Mouse (Mus musculus): ENCODE results near the gene Gm10272.
"Not testable (repeated sequence)": the region's sequence is repeated elsewhere in the genome, so short reads cannot be mapped to it uniquely, and the experiment has no call there.

Gene Gm10272

DNA sequence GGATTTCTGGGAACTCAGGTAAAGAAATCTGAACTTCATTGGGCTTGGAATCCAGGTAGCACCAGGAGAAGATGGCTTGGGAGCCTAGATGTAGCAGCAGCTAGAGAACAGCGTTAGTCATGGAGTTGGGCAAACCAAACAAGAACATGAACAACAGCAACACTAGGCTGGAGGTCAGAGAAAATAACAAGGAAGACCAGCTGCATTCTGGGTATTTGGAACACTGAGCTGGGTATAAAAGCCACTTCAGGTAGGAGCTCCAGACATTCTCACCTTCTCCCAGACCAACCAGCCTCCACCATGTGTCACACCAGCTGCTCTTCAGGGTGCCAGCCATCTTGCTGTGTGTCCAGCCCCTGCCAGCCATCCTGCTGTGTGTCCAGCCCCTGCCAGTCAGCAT is at the start of gene Gm10272:
Gene Gm10272 (plus strand): TSS at position 301 of the 400 bp plus-strand sequence.
- no peak for DNase-seq (ENCODE audit: extremely low spot score, low spot score)

DNA sequence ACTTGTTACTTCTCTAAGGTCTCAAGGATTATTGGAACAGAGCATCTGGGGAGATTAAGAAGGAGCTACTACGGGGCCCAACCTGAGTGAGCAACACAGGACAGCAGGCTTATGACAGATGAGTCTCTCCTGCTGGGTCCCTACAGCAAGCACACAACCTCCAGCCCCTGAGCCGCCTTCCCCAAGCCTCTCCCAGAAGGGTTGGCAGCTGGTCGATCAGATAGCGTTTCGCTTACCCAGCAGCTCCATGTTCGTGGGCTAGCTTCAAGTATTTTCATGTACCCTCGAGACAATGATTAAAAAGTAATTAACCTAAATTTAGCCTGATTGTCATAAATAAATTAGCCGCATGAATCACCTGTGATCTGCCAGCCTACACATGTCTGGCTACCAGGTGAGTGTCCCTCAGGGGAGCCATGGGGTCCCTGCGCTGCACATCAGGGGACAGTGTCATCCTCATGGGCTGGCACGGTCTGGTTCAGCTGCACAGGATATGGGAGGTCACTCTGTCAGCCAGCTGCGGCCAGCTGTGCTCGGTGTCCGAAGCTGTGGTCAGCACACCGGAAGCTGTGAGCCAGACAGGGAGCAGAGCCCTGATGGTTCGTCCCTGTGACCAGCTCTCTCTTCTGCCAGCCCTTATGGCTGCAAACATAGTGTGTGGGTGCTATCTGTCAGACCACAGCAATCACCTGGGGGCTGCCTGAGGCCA is 48.0 kb upstream of the Gm10272 start:
- no peak for DNase-seq (ENCODE audit: extremely low spot score, low spot score)

DNA sequence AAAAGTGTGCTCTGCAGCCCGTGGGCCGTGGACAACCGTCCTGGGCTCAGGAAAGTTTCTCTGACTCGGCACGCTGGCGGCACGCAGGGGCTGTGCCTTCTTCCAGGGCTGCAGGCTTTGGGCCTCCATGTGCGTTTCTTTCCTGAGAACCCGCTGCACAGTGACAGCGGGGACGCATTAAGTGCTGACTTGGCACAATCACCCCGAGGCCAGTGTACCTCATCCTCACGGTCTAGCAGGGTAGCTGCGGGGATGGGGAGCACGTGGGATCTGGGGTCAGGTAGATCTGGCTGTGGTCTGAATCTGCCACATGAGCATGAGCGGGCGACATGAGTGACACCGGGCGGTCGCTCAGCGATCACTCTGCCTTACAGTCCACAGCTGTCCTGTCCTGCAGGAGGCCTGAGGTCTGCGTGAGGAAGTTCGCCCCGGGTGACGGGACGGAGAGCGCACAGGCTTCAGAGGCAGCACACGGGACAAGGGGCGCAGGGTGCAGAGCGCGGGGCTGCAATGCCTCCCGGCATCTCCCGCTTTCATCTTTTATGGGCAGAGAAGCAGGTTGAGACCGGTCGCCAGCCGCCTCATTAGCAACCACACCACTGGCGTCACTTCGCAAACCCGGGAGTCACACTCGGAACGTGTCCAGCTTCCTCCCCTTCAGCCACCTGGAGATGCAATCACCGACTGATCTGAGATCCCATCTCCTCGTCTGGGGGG is 42.3 kb upstream of the Gm10272 start:
- DNase-seq (ENCODE audit: extremely low spot score, low spot score) = no peak

DNA sequence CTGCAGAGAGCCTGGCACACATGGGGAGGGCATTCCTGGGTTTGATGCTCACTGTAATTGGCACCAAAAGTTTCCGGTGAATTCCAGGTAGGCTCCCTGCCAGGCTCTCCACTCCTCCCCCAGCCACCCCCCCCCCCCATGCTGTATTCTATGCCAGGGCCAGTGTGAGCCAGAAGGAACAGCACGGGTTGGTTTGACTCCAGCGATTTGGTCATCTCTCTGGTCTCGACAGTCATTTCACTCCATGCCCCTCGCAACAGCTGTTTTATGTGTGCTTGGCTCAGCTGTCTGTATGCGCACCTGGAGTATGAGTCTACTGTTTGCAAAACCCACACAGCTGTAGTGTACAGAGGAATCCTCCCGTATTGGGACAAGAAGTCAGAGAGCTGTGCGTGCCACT is 40.1 kb upstream of the Gm10272 start:
- DNase-seq (ENCODE audit: extremely low spot score, low spot score) = no peak

DNA sequence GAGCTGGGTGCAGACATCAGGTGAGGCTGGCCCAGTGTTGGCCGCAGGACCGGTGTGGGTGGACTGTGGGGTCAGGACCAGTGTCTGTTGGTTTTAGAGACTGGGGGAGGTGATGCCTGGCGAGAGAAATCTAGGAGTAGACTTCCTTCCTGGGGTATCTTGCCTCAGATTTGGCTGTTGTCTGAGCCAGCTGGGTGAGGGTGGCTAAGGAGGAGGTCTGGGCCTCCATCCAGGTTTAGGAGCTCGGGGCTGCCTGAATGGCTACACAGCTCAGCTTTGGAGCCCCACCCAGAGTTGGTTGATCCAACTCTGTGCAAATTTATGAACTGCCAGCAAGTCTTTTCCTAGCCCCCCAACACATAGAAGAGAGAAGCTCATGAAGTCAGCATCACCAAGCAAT is 39.0 kb upstream of the Gm10272 start:
- DNase-seq (ENCODE audit: extremely low spot score, low spot score) = no peak

- no peak for DNase-seq (ENCODE audit: extremely low spot score, low spot score)
These were observed 35.7 kb upstream of the Gm10272 start for GRCm38 (mm10) chr10:77670710-77671109.

DNA sequence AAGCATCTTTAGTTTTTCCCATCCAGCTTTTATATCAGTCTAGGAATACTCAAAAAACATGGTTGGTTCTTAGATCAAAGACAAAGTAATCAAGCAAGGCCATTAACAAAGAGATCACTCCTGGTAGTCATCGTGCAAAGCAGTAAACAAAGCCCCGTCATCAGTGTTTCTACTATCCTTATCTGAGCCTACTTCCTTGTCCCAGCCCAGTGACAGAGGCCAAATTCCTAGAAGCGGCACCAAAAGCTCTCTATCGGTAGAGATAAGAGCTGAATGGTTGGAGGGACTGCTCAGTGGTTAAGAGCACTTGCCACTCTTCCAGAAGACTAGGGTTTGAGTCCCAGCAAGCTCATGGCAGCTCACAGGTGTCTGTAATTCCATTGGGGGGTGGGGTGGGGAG is 34.9 kb upstream of the Gm10272 start:
- no peak for DNase-seq (ENCODE audit: extremely low spot score, low spot score)

DNA sequence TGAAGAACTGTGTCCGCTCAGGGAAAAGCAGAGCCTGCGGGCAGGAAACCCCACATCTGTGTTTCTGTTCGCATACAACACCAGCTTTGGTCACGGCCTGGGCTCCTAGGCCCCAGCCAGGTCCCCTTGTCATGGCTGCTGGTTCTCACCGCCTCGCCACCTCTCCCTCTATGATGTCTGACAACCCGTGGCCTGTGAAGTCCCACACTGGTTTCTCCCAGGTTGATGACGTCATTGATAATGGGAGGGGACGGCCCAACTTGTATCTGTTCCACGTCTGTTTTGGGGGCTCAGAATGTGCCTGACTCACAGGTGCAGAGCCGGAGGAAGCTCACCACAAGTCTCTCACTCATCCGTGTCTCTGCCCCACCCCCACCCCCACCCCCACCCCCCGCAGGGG is 32.7 kb upstream of the Gm10272 start:
- DNase-seq (ENCODE audit: extremely low spot score, low spot score) = no peak

- DNase-seq (ENCODE audit: extremely low spot score, low spot score) = peak; percentile 39
These were observed 28.9 kb upstream of the Gm10272 start for GRCm38 (mm10) chr10:77677562-77677961.

GRCm38 (mm10) chr10:77682994-77683393 is 23.4 kb upstream of the Gm10272 start:
- DNase-seq (ENCODE audit: extremely low spot score, low spot score) = no peak

GRCm38 (mm10) chr10:77684181-77684580 is 22.2 kb upstream of the Gm10272 start:
- peak; percentile 33 for DNase-seq (ENCODE audit: extremely low spot score, low spot score)

GRCm38 (mm10) chr10:77685895-77686664 is 20.3 kb upstream of the Gm10272 start, which contains the start of gene Tspear:
TSS of gene Tspear (plus strand) at chr10:77686569.
- DNase-seq (ENCODE audit: extremely low spot score, low spot score) = no peak

DNA sequence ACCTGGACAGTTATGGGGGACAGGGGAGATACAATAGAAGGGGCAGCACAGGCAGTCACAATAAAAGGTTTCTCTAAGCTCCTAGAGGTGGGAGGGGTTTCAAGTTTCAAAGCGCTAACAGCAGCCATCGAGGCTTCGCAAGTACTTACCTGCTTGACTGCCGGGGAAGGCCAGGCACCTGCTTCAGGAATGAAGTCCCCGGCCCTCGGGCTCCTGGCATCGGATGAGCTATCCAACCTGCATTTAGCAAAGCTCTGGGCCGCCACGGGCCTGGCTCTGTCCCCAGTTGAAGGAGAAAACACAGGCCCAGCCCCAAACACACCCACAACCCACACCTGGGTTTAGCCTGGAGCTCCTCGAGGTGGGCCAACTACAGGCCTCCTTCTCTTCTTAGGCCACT is 19.4 kb upstream of the Gm10272 start:
- DNase-seq (ENCODE audit: extremely low spot score, low spot score) = no peak

DNA sequence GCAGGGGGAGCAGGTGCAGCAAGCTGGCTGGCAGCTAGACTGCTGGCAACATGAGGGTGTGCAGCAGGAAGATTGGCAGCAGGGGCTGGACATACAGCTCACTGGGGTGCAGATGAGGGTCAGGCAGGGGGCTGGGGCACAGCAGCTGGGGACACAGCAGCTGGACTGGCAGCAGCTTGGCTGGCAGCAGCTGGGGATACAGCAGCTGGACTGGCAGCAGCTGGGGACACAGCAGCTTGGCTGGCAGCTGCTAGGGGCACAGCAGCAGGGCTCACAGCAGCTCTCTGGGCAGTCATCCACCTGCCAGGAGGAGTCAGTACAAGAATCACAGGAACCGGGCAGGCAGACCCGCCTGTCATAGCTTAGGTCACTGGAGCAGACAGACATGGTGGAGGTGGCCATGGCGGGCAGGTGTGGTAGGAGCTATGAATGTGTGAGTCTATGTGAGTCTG is 16.0 kb upstream of the Gm10272 start, which contains the start of gene Gm19402:
Gene Gm19402 (minus strand): TSS at position 402 of the 452 bp plus-strand sequence.
- not testable (repeated sequence) for DNase-seq (ENCODE audit: extremely low spot score, low spot score)

DNA sequence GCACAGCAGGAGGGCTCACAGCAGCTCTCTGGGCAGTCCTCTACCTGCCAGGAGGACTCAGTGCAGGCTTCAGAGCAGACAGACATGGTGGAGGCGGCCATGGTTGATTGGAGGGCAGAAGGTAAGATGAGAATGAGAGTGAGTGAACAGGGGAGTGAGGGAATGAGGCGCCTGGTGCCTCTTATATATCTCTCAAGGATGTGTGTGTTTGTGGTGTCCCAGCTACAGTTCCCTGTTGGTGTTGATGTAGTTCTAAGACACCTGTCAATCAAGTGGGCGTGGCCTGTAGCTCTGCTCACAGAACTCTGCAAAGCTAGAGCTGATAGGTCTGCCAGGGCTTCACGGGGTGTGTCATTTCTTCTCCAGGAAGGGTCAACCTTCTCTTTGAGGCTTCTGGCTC is 9.3 kb upstream of the Gm10272 start, which contains the start of gene Gm9508:
Gene Gm9508 (minus strand): TSS at position 101 of the 400 bp plus-strand sequence.
- DNase-seq (ENCODE audit: extremely low spot score, low spot score) = no peak

- DNase-seq (ENCODE audit: extremely low spot score, low spot score) = no peak
These were observed 3.4 kb downstream of the Gm10272 start for GRCm38 (mm10) chr10:77709831-77710230.

DNA sequence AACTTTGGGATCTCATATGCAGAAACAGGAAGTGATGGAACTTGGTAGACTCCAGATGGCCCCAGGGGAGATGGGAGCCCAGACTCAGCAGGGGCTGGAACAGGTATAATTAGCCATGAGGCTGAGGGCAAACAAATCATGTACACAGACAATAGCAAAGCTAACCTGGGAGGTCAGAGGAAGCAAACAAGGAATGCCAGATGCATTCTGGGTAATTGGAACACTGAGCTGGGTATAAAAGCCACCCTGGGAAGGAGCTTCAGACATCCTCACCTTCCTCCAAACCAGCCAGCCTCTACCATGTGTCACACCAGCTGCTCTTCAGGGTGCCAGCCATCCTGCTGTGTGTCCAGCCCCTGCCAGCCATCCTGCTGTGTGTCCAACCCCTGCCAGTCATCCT is 4.7 kb downstream of the Gm10272 start, which contains the start of gene Gm10024:
Gene Gm10024 (plus strand): TSS at position 301 of the 400 bp plus-strand sequence.
- DNase-seq (ENCODE audit: extremely low spot score, low spot score) = not testable (repeated sequence)

DNA sequence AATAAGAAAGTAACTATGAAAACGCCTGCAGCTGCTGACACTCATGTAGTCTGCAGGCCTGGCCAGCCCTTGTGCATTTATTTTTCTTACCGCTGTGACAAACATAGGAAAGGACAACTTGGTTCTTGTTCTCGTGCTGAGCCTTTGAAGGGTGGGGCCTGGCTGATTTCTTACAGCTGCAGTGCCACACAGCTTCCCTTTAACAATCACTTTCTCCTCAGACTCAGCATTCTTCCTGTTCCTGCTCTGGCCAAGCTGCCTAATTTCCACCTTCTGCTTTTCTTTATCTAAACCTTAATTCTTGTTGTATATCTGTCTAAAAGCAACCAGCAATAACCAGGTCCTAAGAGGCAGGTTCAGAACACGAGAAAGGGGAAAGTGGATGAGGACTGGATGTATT is 7.3 kb downstream of the Gm10272 start:
- no peak for DNase-seq (ENCODE audit: extremely low spot score, low spot score)

- DNase-seq (ENCODE audit: extremely low spot score, low spot score) = no peak
These were observed 9.1 kb downstream of the Gm10272 start, which contains the start of gene Gm10142 for GRCm38 (mm10) chr10:77715507-77715906. TSS of gene Gm10142 (plus strand) at chr10:77715807.

DNA sequence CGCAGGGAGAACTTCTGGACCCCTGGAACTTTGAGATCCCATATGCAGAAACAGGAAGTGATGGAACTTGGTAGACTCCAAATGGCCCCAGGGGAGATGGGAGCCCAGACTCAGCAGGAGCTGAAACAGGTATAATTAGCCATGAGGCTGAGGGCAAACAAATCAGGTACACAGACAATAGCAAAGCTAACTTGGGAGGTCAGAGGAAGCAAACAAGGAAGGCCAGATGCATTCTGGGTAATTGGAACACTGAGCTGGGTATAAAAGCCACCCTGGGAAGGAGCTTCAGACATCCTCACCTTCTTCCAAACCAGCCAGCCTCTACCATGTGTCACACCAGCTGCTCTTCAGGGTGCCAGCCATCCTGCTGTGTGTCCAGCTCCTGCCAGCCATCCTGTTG is 13.9 kb downstream of the Gm10272 start, which contains the start of gene Krtap12-1:
Gene Krtap12-1 (plus strand): TSS at position 301 of the 400 bp plus-strand sequence.
- not testable (repeated sequence) for DNase-seq (ENCODE audit: extremely low spot score, low spot score)

DNA sequence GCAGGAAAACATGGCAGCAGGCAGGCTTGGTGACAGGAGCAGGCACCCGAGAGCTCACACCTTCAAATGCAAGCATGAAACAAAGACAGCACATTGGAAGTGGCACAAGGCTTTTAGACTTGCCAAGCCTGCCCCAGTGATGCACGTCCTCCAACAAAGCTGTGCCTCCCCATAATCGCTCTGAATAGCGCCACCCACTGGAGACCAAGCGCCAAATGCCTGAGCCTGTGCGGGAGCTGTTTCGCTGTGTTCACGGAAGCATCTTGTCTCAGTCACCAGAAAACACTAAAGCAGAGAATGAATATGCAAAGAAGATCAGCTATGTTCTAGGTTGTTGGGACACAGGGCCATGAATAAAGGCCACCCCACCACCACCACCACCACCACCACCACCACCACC is 18.4 kb downstream of the Gm10272 start:
- no peak for DNase-seq (ENCODE audit: extremely low spot score, low spot score)
